Mouse (Mus musculus) small intestine, adult 2 months (tissue): ENCODE results near the gene Oca2.

ENCODE experiments used
- CTCF ChIP-seq: fragments of 200-500 bp; IDR thresholded peaks from 2 replicates; pipeline ENCODE4 v1.5.1; 2012; ENCODE audit warnings: low read depth, mild to moderate bottlenecking, control low read depth, inconsistent platforms, low read length, moderate library complexity, mixed read lengths; ENCODE audit not compliant: insufficient replicate concordance, insufficient read length; ENCODE audit errors: extremely low read depth
- POLR2A ChIP-seq: fragments of 200-500 bp; IDR thresholded peaks from 2 replicates; pipeline ENCODE4 v1.6.1; 2012; ENCODE audit warnings: low read depth, mild to moderate bottlenecking, control low read depth, inconsistent platforms, low read length, moderate library complexity

- TF ChIP-seq CTCF = no peak
- TF ChIP-seq POLR2A = no peak
Observed at GRCm38 (mm10) chr7:56499319-56499718, 259.8 kb downstream of the Oca2 start.
